Mouse (Mus musculus): Measurements from ENCODE around the gene Fam160a1. TPM values are rescaled to one million over a fixed set of nuclear protein-coding genes. Genes with fewer than 3 reads are reported as not detected.

Gene Fam160a1
- polyA plus RNA-seq, 1 experiment from 2014 or later, result 6.5 TPM

- no peak overlapping the region for H3K4me2 ChIP-seq (ENCODE audit: low read depth, low read length)
- H3K4me1 ChIP-seq (ENCODE audit: control insufficient read depth, insufficient read depth, low read length), result no peaks in the 10 kb centered on the region
- H3K27me3 ChIP-seq (replicated peaks; ENCODE audit: control insufficient read depth, insufficient read depth, low read length), result no peaks in the 10 kb centered on the region
- H3K4me3 ChIP-seq (ENCODE audit: low read depth, low read length), result no peak overlapping the region
- no peaks in the 10 kb centered on the region for H3K9me3 ChIP-seq (ENCODE audit: control insufficient read depth, low read length)
- no peaks in the 10 kb centered on the region for H3K36me3 ChIP-seq (ENCODE audit: control insufficient read depth, insufficient read depth, low read length)
- no peak for DNase-seq (ENCODE audit: low spot score)
- no peak for ATAC-seq (ENCODE audit: low read depth)
- 85% methylated on average over 4 of the region's 4 CpGs for WGBS
- H3K27ac ChIP-seq (replicated peaks; ENCODE audit: low read depth, low read length), result no peak overlapping the region
- H3K9ac ChIP-seq (ENCODE audit: low read depth, low read length), result no peak overlapping the region
These were observed 59.7 kb downstream of the Fam160a1 start for GRCm38 (mm10) chr3:85757435-85757834.

GRCm38 (mm10) chr3:85749348-85749747, 67.7 kb downstream of the Fam160a1 start:
- no peak for ATAC-seq (ENCODE audit: low read depth)
- H3K27me3 ChIP-seq (replicated peaks; ENCODE audit: control insufficient read depth, insufficient read depth, low read length), result no peaks in the 10 kb centered on the region
- WGBS, result 68% methylated on average over 4 of the region's 4 CpGs

GRCm38 (mm10) chr3:85748863-85749262, 68.2 kb downstream of the Fam160a1 start:
- no peak overlapping the region for H3K4me2 ChIP-seq (ENCODE audit: low read depth, low read length)
- no peaks in the 10 kb centered on the region for H3K27me3 ChIP-seq (replicated peaks; ENCODE audit: control insufficient read depth, insufficient read depth, low read length)
- no peak overlapping the region for H3K27ac ChIP-seq (replicated peaks; ENCODE audit: low read depth, low read length)
- DNase-seq (ENCODE audit: low spot score) (no peak), ATAC-seq (ENCODE audit: low read depth) (no peak)
- no peak overlapping the region for H3K9ac ChIP-seq (ENCODE audit: low read depth, low read length)
- no peaks in the 10 kb centered on the region for H3K36me3 ChIP-seq (ENCODE audit: control insufficient read depth, insufficient read depth, low read length)
- H3K9me3 ChIP-seq (ENCODE audit: control insufficient read depth, low read length), result no peaks in the 10 kb centered on the region
- whole genome bisulfite sequencing, result 19% methylated on average over 4 of the region's 4 CpGs
- peaks cover 3% of the 10 kb centered on the region; the same call in 1 of the 2 replicates for H3K4me1 ChIP-seq (ENCODE audit: control insufficient read depth, insufficient read depth, low read length)
- no peak overlapping the region for H3K4me3 ChIP-seq (ENCODE audit: low read depth, low read length)

More at GRCm38 (mm10) chr3:85749348-85749747, 67.7 kb downstream of the Fam160a1 start:
- H3K4me2 ChIP-seq (ENCODE audit: low read depth, low read length), result no peak overlapping the region
- no peak overlapping the region for H3K27ac ChIP-seq (replicated peaks; ENCODE audit: low read depth, low read length)
- no peak for DNase-seq (ENCODE audit: low spot score)
- no peak overlapping the region for H3K9ac ChIP-seq (ENCODE audit: low read depth, low read length)
- H3K9me3 ChIP-seq (ENCODE audit: control insufficient read depth, low read length), result no peaks in the 10 kb centered on the region
- peaks cover 3% of the 10 kb centered on the region; the same call in 1 of the 2 replicates for H3K4me1 ChIP-seq (ENCODE audit: control insufficient read depth, insufficient read depth, low read length)
- H3K4me3 ChIP-seq (ENCODE audit: low read depth, low read length), result no peak overlapping the region
- no peaks in the 10 kb centered on the region for H3K36me3 ChIP-seq (ENCODE audit: control insufficient read depth, insufficient read depth, low read length)

- Histone ChIP-seq H3K9ac (ENCODE audit: low read depth, low read length) (no peak overlapping the region), H3K4me1 (ENCODE audit: control insufficient read depth, insufficient read depth, low read length) (peaks cover 3% of the 10 kb centered on the region; the same call in 1 of the 2 replicates), H3K36me3 (ENCODE audit: control insufficient read depth, insufficient read depth, low read length) (no peaks in the 10 kb centered on the region), H3K9me3 (ENCODE audit: control insufficient read depth, low read length) (no peaks in the 10 kb centered on the region), H3K4me3 (ENCODE audit: low read depth, low read length) (no peak overlapping the region), H3K27me3 (replicated peaks; ENCODE audit: control insufficient read depth, insufficient read depth, low read length) (no peaks in the 10 kb centered on the region), H3K4me2 (ENCODE audit: low read depth, low read length) (no peak overlapping the region), H3K27ac (replicated peaks; ENCODE audit: low read depth, low read length) (no peak overlapping the region)
- DNase-seq (ENCODE audit: low spot score) (peak; percentile 55), ATAC-seq (ENCODE audit: low read depth) (no peak)
- WGBS, result 28% methylated on average over 4 of the region's 4 CpGs
These were observed 71.0 kb downstream of the Fam160a1 start for GRCm38 (mm10) chr3:85746116-85746515.

GRCm38 (mm10) chr3:85741767-85742166, 75.3 kb downstream of the Fam160a1 start:
- Histone ChIP-seq H3K36me3 (ENCODE audit: control insufficient read depth, insufficient read depth, low read length) (no peaks in the 10 kb centered on the region), H3K9ac (ENCODE audit: low read depth, low read length) (no peak overlapping the region), H3K4me1 (ENCODE audit: control insufficient read depth, insufficient read depth, low read length) (peaks cover 3% of the 10 kb centered on the region; the same call in 1 of the 2 replicates), H3K4me3 (ENCODE audit: low read depth, low read length) (no peak overlapping the region), H3K4me2 (ENCODE audit: low read depth, low read length) (no peak overlapping the region), H3K27me3 (replicated peaks; ENCODE audit: control insufficient read depth, insufficient read depth, low read length) (no peaks in the 10 kb centered on the region), H3K9me3 (ENCODE audit: control insufficient read depth, low read length) (no peaks in the 10 kb centered on the region), H3K27ac (replicated peaks; ENCODE audit: low read depth, low read length) (no peak overlapping the region)
- 73% methylated on average over 3 of the region's 3 CpGs for WGBS
- no peak for DNase-seq (ENCODE audit: low spot score)
- no peak for ATAC-seq (ENCODE audit: low read depth)

- no peak for ATAC-seq (ENCODE audit: low read depth)
- 53% methylated on average over 3 of the region's 3 CpGs for WGBS
- Histone ChIP-seq H3K4me1 (ENCODE audit: control insufficient read depth, insufficient read depth, low read length) (no peaks in the 10 kb centered on the region), H3K27ac (replicated peaks; ENCODE audit: low read depth, low read length) (no peak overlapping the region), H3K27me3 (replicated peaks; ENCODE audit: control insufficient read depth, insufficient read depth, low read length) (no peaks in the 10 kb centered on the region), H3K9ac (ENCODE audit: low read depth, low read length) (no peak overlapping the region), H3K4me2 (ENCODE audit: low read depth, low read length) (no peak overlapping the region), H3K4me3 (ENCODE audit: low read depth, low read length) (no peak overlapping the region), H3K9me3 (ENCODE audit: control insufficient read depth, low read length) (no peaks in the 10 kb centered on the region), H3K36me3 (ENCODE audit: control insufficient read depth, insufficient read depth, low read length) (no peaks in the 10 kb centered on the region)
- no peak for DNase-seq (ENCODE audit: low spot score)
These were observed 78.5 kb downstream of the Fam160a1 start for GRCm38 (mm10) chr3:85738591-85738990.

GRCm38 (mm10) chr3:85733939-85734729, 83.0 kb downstream of the Fam160a1 start:
- H3K36me3 ChIP-seq (ENCODE audit: control insufficient read depth, insufficient read depth, low read length), result no peaks in the 10 kb centered on the region
- no peak overlapping the region for H3K4me3 ChIP-seq (ENCODE audit: low read depth, low read length)
- no peak for ATAC-seq (ENCODE audit: low read depth)
- 73% methylated on average over 5 of the region's 5 CpGs for WGBS
- DNase-seq (ENCODE audit: low spot score), result no peak
- H3K9ac ChIP-seq (ENCODE audit: low read depth, low read length), result no peak overlapping the region
- H3K4me2 ChIP-seq (ENCODE audit: low read depth, low read length), result no peak overlapping the region
- H3K27ac ChIP-seq (replicated peaks; ENCODE audit: low read depth, low read length), result no peak overlapping the region
- no peaks in the 10 kb centered on the region for H3K27me3 ChIP-seq (replicated peaks; ENCODE audit: control insufficient read depth, insufficient read depth, low read length)
- H3K9me3 ChIP-seq (ENCODE audit: control insufficient read depth, low read length), result no peaks in the 10 kb centered on the region
- H3K4me1 ChIP-seq (ENCODE audit: control insufficient read depth, insufficient read depth, low read length), result no peaks in the 10 kb centered on the region

- Histone ChIP-seq H3K9me3 (ENCODE audit: control insufficient read depth, low read length) (no peaks in the 10 kb centered on the region), H3K4me1 (ENCODE audit: control insufficient read depth, insufficient read depth, low read length) (no peaks in the 10 kb centered on the region), H3K4me3 (ENCODE audit: low read depth, low read length) (no peak overlapping the region), H3K27ac (replicated peaks; ENCODE audit: low read depth, low read length) (no peak overlapping the region), H3K4me2 (ENCODE audit: low read depth, low read length) (no peak overlapping the region), H3K27me3 (replicated peaks; ENCODE audit: control insufficient read depth, insufficient read depth, low read length) (no peaks in the 10 kb centered on the region), H3K9ac (ENCODE audit: low read depth, low read length) (no peak overlapping the region), H3K36me3 (ENCODE audit: control insufficient read depth, insufficient read depth, low read length) (no peaks in the 10 kb centered on the region)
- 35% methylated on average over 2 of the region's 2 CpGs for WGBS
- DNase-seq (ENCODE audit: low spot score) (peak; percentile 22), ATAC-seq (ENCODE audit: low read depth) (no peak)
These were observed 89.9 kb downstream of the Fam160a1 start for GRCm38 (mm10) chr3:85727171-85727570.

- DNase-seq (ENCODE audit: low spot score) (no peak), ATAC-seq (ENCODE audit: low read depth) (no peak)
- H3K9me3 ChIP-seq (ENCODE audit: control insufficient read depth, low read length), result no peaks in the 10 kb centered on the region
- H3K4me1 ChIP-seq (ENCODE audit: control insufficient read depth, insufficient read depth, low read length), result no peaks in the 10 kb centered on the region
- H3K36me3 ChIP-seq (ENCODE audit: control insufficient read depth, insufficient read depth, low read length), result no peaks in the 10 kb centered on the region
- no peaks in the 10 kb centered on the region for H3K27me3 ChIP-seq (replicated peaks; ENCODE audit: control insufficient read depth, insufficient read depth, low read length)
- no peak overlapping the region for H3K27ac ChIP-seq (replicated peaks; ENCODE audit: low read depth, low read length)
- H3K4me3 ChIP-seq (ENCODE audit: low read depth, low read length), result no peak overlapping the region
- no peak overlapping the region for H3K4me2 ChIP-seq (ENCODE audit: low read depth, low read length)
- WGBS, result 84% methylated on average over 3 of the region's 3 CpGs
- H3K9ac ChIP-seq (ENCODE audit: low read depth, low read length), result no peak overlapping the region
These were observed 91.1 kb downstream of the Fam160a1 start for GRCm38 (mm10) chr3:85725971-85726370.
